Mouse (Mus musculus): ENCODE measurements around the gene Gm20388. TPM values are rescaled to one million over a fixed set of nuclear protein-coding genes. Genes with fewer than 3 reads are reported as not detected.
A peak's percentile ranks its signal among the peaks of the same experiment; 100 is the strongest.

The Gm20388 gene
- total RNA-seq, 2 experiments from 2014 or later, result 18.6 TPM; not detected in 1

- DNase-seq (ENCODE audit: low spot score in 2 of 2), result no peak
Measured at GRCm38 (mm10) chr8:122050620-122051019, 2140.0 kb downstream of the Gm20388 start.

GRCm38 (mm10) chr8:122055321-122055720 lies 2144.7 kb downstream of the Gm20388 start:
- intact Hi-C loops (cut with DNase I), result no loop called here
- no peak for DNase-seq (ENCODE audit: low spot score in 2 of 2)

More at GRCm38 (mm10) chr8:122050620-122051019, 2140.0 kb downstream of the Gm20388 start:
- intact Hi-C loops (cut with DNase I), result no loop called here

DNA sequence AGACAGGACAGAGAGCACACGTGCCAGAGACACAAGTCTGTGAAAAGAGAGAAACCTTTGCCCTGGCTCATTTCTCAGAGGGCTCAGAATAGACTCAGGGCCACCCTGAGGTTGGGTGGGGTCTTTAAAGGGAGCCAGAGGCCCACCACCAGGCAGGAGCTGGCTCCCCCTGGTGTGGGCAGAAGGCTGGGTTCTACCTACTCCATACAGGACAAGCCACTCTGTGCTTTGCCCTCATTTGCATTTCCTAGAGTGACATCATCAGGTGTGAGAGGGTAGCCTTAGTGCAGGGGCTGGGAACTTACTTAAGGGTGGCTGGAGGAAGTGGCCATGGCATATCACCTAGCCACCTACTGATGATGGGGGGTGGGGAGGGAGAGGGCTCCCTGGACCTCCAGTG lies 2145.5 kb downstream of the Gm20388 start:
- intact Hi-C loops (cut with DNase I), result no loop called here
- DNase-seq (ENCODE audit: low spot score in 2 of 2), result no peak

DNA sequence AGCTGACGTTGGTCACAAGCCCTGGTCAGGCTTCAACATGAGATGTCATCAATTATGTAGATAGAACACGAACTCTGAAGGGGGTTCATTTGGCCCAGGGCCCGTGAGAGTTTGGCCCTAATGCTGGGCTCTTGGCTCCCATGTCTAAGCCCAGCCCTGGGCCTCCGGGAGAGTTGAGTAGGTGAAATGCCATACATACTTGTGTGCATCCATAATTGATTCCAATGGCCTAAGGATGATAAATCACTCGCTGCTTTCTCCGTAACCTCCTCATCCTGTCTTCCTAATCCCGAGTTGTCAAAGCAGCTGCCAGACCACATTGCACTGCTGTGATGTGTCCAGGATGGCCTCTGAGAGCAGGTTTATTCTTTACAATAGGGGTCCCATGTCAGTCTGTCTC lies 2146.2 kb downstream of the Gm20388 start:
- intact Hi-C loops (cut with DNase I), result no loop called here
- DNase-seq (ENCODE audit: low spot score in 2 of 2), result no peak

DNA sequence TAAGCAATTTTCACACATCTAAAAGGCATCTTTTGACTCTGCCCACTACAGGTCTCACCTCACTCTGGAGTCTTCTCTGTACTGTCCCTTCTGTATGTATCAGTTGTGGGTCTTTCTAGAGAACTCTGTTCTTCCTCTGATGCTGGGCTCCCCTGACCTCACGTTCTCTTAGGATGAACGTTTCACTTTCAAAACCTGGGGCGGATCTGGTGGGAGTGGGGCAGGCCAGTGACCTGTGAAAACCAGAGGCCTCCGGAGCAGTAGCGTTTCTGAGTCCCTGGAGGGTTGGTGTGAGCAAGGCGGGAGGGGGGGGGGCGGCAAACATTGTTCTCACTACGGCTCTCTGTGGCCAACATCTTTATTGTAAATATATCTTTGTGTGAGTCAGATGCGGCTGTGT lies 2147.9 kb downstream of the Gm20388 start:
- intact Hi-C loops (cut with DNase I), result no loop called here
- DNase-seq (ENCODE audit: low spot score in 2 of 2), result no peak

- peak; percentile 59 to 81 for DNase-seq (ENCODE audit: low spot score in 2 of 2)
- intact Hi-C loops (cut with DNase I), result no loop called here
Measured at GRCm38 (mm10) chr8:122058951-122059350, 2148.3 kb downstream of the Gm20388 start.

- intact Hi-C loops (cut with DNase I), result no loop called here
Measured at GRCm38 (mm10) chr8:122062508-122063223, 2152.0 kb downstream of the Gm20388 start.

GRCm38 (mm10) chr8:122064353-122064752 lies 2153.7 kb downstream of the Gm20388 start:
- intact Hi-C loops (cut with DNase I), result no loop called here
- DNase-seq (ENCODE audit: low spot score in 2 of 2), result no peak

More at GRCm38 (mm10) chr8:122062508-122063223, 2152.0 kb downstream of the Gm20388 start:
- DNase-seq (ENCODE audit: low spot score in 2 of 2), result no peak

- intact Hi-C loops (cut with DNase I), result no loop called here
- DNase-seq (ENCODE audit: low spot score in 2 of 2), result no peak
Measured at GRCm38 (mm10) chr8:122067783-122068505, 2157.3 kb downstream of the Gm20388 start.

DNA sequence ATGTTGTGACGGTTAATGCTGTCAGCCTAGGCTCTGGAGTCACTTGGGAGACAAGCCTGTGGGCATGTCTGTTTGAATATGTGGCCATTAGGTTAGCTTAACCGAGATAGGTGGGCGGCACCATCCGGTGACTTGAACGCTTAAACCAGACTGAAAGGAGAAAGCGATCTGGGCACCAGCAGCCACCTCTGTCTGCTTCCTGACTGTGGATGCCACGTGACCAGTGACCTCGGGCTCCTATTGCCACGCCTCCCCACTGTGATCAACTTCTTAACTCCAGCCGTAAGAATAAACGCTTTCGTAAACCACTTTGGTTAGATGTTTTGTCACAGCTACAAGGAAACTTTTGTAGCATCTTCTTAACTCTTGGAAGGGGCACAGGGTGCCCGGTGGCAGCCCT lies 2158.0 kb downstream of the Gm20388 start:
- intact Hi-C loops (cut with DNase I), result no loop called here
- DNase-seq (ENCODE audit: low spot score in 2 of 2), result no peak

DNA sequence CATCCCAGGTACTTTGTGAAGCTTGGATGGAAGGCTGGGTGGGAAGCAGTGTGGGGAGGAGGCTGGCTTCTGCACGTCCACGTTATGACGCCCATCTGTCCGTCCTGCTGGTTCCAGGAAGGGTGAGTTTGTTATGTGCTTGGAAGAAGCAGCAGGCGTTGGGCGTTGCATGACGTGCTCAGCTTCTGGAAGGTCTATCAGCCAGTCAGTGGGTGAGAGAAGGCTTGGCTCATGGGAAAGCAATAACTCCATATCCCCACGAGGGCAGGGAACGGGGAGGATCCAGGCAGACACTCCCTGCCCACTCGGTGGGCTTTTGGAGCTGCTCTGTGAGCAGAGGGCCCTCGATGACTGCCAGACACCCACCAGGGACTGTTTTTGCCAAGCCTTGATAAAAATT lies 2158.6 kb downstream of the Gm20388 start:
- intact Hi-C loops (cut with DNase I), result no loop called here

GRCm38 (mm10) chr8:122071193-122071592 lies 2160.6 kb downstream of the Gm20388 start:
- DNase-seq (ENCODE audit: low spot score in 2 of 2), result no peak
- intact Hi-C loops (cut with DNase I), result no loop called here

More for the DNA sequence above, 2158.6 kb downstream of the Gm20388 start:
- DNase-seq (ENCODE audit: low spot score in 2 of 2), result peak; percentile 28 to 79

DNA sequence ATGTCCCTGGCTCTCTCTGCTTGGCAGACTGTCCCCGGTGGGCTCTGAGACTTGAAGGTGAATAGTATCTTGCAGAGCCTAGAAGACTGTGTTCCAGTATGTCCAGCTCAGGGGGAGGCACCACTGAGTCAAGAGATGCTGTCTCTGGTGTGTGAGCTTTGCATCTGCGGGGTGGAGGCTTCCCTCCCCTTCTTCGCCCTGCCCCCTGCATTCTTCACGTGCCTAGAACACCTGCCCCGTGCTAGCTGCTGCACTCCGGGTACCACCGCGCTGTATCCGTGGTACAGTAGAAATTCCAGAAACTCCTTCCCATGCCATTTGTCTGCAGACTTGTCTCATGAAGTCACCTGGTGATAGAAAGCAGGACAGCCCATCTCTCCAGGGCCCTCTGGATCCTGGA lies 2163.3 kb downstream of the Gm20388 start:
- DNase-seq (ENCODE audit: low spot score in 2 of 2), result no peak
- intact Hi-C loops (cut with DNase I), result no loop called here

- intact Hi-C loops (cut with DNase I), result no loop called here
- DNase-seq (ENCODE audit: low spot score in 2 of 2), result no peak
Measured at GRCm38 (mm10) chr8:122074442-122074841, 2163.8 kb downstream of the Gm20388 start.

DNA sequence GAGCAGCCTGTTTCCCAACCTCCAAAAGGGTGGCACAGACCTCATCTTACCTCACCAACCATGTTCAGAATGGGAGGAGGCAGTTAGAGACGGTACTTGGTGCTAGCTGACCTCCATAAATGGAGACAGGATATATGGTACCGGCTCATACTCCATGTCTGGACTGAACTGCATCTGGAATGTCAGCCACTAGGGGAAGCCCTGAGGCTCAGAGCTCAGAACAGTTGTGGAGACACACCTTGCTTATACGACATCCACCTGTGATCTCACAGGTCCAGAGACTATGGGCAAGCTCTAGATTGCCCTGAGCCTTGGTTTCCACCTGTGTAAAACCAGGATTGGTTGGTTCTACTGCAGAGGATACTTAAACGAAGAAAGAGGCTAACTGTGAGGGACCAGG lies 2164.3 kb downstream of the Gm20388 start:
- intact Hi-C loops (cut with DNase I), result no loop called here
- DNase-seq (ENCODE audit: low spot score in 2 of 2), result no peak

DNA sequence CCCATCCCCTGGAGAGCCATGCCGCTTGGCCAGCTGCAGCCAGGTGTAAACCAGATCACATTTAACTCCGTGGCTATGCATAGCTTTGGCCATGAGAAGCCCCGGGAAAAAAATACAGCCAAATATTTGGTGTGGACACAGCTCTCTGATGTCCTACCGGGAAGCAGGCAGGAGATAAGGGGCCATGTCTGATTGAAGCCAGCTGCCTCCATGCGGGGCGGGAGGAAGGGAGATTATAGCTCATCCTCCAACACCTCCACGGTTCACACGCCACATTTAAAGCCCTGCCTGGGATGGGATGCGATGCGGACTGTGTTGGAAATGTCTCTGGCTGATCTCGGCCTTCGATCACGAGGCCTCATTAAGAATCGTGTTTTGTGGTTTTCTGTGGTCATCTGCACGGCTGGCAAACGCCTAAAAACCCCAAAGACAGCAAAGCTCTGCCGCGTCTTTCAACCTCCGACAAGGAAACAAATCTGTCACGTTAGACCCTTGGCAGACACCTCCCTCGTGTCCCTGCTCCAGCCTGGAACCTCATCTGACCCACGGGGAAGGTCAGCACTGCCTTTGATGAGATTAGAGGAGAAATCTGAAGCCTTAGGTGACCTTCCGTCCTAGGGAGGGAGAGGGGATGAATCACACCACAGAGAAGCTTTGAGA lies 2165.7 kb downstream of the Gm20388 start:
- intact Hi-C loops (cut with DNase I), result no loop called here
- no peak for DNase-seq (ENCODE audit: low spot score in 2 of 2)

GRCm38 (mm10) chr8:122078321-122078720 lies 2167.7 kb downstream of the Gm20388 start:
- intact Hi-C loops (cut with DNase I), result no loop called here
- no peak for DNase-seq (ENCODE audit: low spot score in 2 of 2)

DNA sequence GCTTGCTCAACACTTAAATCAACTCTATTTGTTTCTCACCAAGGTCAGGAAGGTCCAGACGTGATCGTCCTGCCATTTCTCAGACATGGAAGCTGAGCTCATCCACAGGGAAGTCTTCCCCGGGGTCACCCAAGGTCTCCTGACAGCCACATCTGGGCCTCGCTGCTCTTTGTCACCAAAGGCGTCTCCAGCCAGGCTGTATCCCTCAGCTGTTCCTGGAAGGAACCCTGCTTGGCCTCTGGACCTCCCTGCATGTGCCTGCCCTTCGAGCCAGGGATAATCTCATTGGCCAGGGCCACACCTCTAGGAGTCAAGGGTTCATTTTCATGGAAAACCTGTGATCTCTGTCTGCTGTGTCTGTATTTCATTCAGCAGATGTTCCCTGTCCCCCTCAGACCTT lies 2168.5 kb downstream of the Gm20388 start:
- intact Hi-C loops (cut with DNase I), result no loop called here
- DNase-seq (ENCODE audit: low spot score in 2 of 2), result no peak

DNA sequence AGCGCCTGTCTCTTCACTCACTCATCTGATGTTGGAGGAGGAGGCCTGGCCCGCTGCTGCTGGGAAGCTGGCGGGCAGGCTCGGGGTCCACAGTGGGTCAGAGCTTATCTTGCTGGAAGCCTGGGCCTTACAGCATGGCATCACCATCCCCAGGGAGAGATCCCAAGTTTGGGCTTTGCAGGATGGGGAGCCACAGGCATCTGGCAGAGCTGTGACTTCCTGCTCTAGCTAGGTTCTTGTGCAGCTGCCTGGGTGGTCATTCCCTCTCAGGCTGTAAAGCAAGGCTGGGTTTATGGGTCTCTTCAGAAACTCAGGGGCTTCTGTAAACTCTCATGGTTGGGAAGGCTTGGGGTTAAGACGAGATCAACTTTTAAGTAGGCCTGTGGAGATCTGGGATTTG lies 2169.7 kb downstream of the Gm20388 start:
- intact Hi-C loops (cut with DNase I), result no loop called here
- no peak for DNase-seq (ENCODE audit: low spot score in 2 of 2)

- DNase-seq (ENCODE audit: low spot score in 2 of 2), result no peak
- intact Hi-C loops (cut with DNase I), result no loop called here
Measured at GRCm38 (mm10) chr8:122083401-122083800, 2172.8 kb downstream of the Gm20388 start.

DNA sequence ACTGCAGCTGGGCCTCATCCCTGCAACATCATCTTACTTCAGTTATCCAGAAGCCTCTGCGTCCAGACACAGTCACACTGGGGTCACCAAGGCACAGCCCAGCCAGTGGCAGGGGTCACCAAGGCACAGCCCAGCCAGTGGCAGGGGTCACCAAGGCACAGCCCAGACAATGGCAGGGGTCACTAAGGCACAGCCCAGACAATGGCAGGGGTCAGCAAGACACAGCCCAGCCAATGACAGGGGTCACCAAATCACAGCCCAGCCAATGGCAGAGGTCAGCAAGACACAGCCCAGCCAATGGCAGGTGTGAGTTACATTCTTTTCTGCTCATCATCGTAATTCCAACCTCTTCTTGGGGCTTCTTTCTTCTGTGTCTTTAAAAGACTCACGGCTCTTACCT lies 2173.5 kb downstream of the Gm20388 start:
- intact Hi-C loops (cut with DNase I), result no loop called here
- no peak for DNase-seq (ENCODE audit: low spot score in 2 of 2)
